Mouse (Mus musculus) cortical plate, adult 2 months (tissue): ENCODE data around the gene Uap1l1.

Source experiments
- CTCF ChIP-seq: fragments of 200-500 bp; IDR thresholded peaks from 2 replicates; pipeline ENCODE4 v1.5.1; 2011; ENCODE audit warnings: mild to moderate bottlenecking, control low read depth, low read length; ENCODE audit not compliant: insufficient read depth; ENCODE audit errors: extremely low read depth
- POLR2A ChIP-seq: fragments of 200-500 bp; IDR thresholded peaks from 2 replicates; pipeline ENCODE4 v1.6.1; 2011; ENCODE audit warnings: mild to moderate bottlenecking, low read length, control low read depth; ENCODE audit not compliant: insufficient read depth; ENCODE audit errors: extremely low read depth

- TF ChIP-seq CTCF = no peak
- no peak for TF ChIP-seq POLR2A
These were observed 31.1 kb upstream of the Uap1l1 start for GRCm38 (mm10) chr2:25396597-25396983.
